Mouse (Mus musculus): ENCODE results near the gene Ggct. TPM values are rescaled to one million over a fixed set of nuclear protein-coding genes. Genes with fewer than 3 reads are reported as not detected.
A peak's percentile ranks its signal among the peaks of the same experiment; 100 is the strongest.

The Ggct gene
- 23.6 and 24.1 TPM in 2 replicates for polyA plus RNA-seq (2015; fragmentation: Nextera tagmentation; extraction: Ambion mirVana)

GRCm38 (mm10) chr6:54992734-54993260, at the start of gene Ggct:
Gene Ggct, minus strand, starts transcription at chr6:54992950.
- Histone ChIP-seq H3K36me3 (no peaks in the 10 kb centered on the region), H3K9me3 (replicated peaks) (no peaks in the 10 kb centered on the region), H3K4me3 (replicated peaks) (peak within 1 kb of the TSS; percentile 59), H3K27me3 (no peaks in the 10 kb centered on the region), H3K4me1 (peaks cover 12% of the 10 kb centered on the region), H3K27ac (replicated peaks) (no peak within 1 kb of the TSS), H3K9ac (peak within 1 kb of the TSS; percentile 18; the same call in 1 of the 2 replicates), H3K4me2 (replicated peaks) (peak within 1 kb of the TSS; percentile 93)
- ATAC-seq (ENCODE audit: insufficient number of reproducible peaks, low FRiP score, low TSS enrichment, low read depth): peak; percentile 100
- WGBS: under 1% methylated on average over 41 of the region's 41 CpGs

GRCm38 (mm10) chr6:55040031-55040430, 47.3 kb upstream of the Ggct start:
- Histone ChIP-seq H3K27ac (replicated peaks) (no peak overlapping the region), H3K9ac (no peak overlapping the region), H3K36me3 (no peaks in the 10 kb centered on the region), H3K9me3 (replicated peaks) (no peaks in the 10 kb centered on the region), H3K4me1 (peaks cover 11% of the 10 kb centered on the region), H3K4me2 (replicated peaks) (no peak overlapping the region), H3K4me3 (replicated peaks) (no peak overlapping the region), H3K27me3 (no peaks in the 10 kb centered on the region)
- WGBS: 59% methylated on average over 1 of the region's 1 CpGs
- ATAC-seq (ENCODE audit: insufficient number of reproducible peaks, low FRiP score, low TSS enrichment, low read depth): no peak

- H3K36me3 ChIP-seq: no peaks in the 10 kb centered on the region
- H3K4me2 ChIP-seq (replicated peaks): peak overlapping the region; percentile 78
- 77% methylated on average over 6 of the region's 6 CpGs for WGBS
- H3K9ac ChIP-seq: no peak overlapping the region
- ATAC-seq (ENCODE audit: insufficient number of reproducible peaks, low FRiP score, low TSS enrichment, low read depth): no peak
- H3K4me1 ChIP-seq: peaks cover 9% of the 10 kb centered on the region
- no peaks in the 10 kb centered on the region for H3K27me3 ChIP-seq
- no peaks in the 10 kb centered on the region for H3K9me3 ChIP-seq (replicated peaks)
- H3K27ac ChIP-seq (replicated peaks): no peak overlapping the region
- peak overlapping the region; percentile 97; the same call in 1 of the 2 replicates for H3K4me3 ChIP-seq (replicated peaks)
These were observed 46.7 kb upstream of the Ggct start for GRCm38 (mm10) chr6:55039446-55039783.

GRCm38 (mm10) chr6:55038671-55039445, 46.1 kb upstream of the Ggct start:
- ATAC-seq (ENCODE audit: insufficient number of reproducible peaks, low FRiP score, low TSS enrichment, low read depth): 0 out of 2 replicates have a peak, but pooled peaks have one; percentile 20
- WGBS: 2% methylated on average over 12 of the region's 12 CpGs
- peak overlapping the region; percentile 78 for H3K4me2 ChIP-seq (replicated peaks)

GRCm38 (mm10) chr6:55037799-55038670, 45.3 kb upstream of the Ggct start, which contains the start of gene Gars:
Gene Gars, plus strand, starts transcription at chr6:55038007.
- peak within 1 kb of the TSS; percentile 97 for H3K9ac ChIP-seq
- H3K9me3 ChIP-seq (replicated peaks): no peaks in the 10 kb centered on the region
- H3K36me3 ChIP-seq: no peaks in the 10 kb centered on the region
- H3K4me2 ChIP-seq (replicated peaks): peak within 1 kb of the TSS; percentile 78
- peak within 1 kb of the TSS; percentile 97 for H3K4me3 ChIP-seq (replicated peaks)
- H3K27ac ChIP-seq (replicated peaks): peak within 1 kb of the TSS; percentile 92
- H3K27me3 ChIP-seq: peaks cover 5% of the 10 kb centered on the region; the same call in 1 of the 2 replicates
- WGBS: under 1% methylated on average over 87 of the region's 87 CpGs
- peaks cover 9% of the 10 kb centered on the region for H3K4me1 ChIP-seq
- peak; percentile 95 for ATAC-seq (ENCODE audit: insufficient number of reproducible peaks, low FRiP score, low TSS enrichment, low read depth)

More at GRCm38 (mm10) chr6:55038671-55039445, 46.1 kb upstream of the Ggct start:
- H3K9me3 ChIP-seq (replicated peaks): no peaks in the 10 kb centered on the region
- H3K4me3 ChIP-seq (replicated peaks): peak overlapping the region; percentile 97
- H3K9ac ChIP-seq: peak overlapping the region; percentile 97
- peaks cover 9% of the 10 kb centered on the region for H3K4me1 ChIP-seq
- no peaks in the 10 kb centered on the region for H3K36me3 ChIP-seq
- no peaks in the 10 kb centered on the region; the same call in 1 of the 2 replicates for H3K27me3 ChIP-seq
- peak overlapping the region; percentile 92 for H3K27ac ChIP-seq (replicated peaks)

GRCm38 (mm10) chr6:55036731-55037130, 44.0 kb upstream of the Ggct start:
- no peak overlapping the region for H3K9ac ChIP-seq
- no peak for ATAC-seq (ENCODE audit: insufficient number of reproducible peaks, low FRiP score, low TSS enrichment, low read depth)
- peaks cover 5% of the 10 kb centered on the region; the same call in 1 of the 2 replicates for H3K27me3 ChIP-seq
- peaks cover 9% of the 10 kb centered on the region for H3K4me1 ChIP-seq
- H3K36me3 ChIP-seq: no peaks in the 10 kb centered on the region
- no peak overlapping the region for H3K4me2 ChIP-seq (replicated peaks)
- WGBS: 89% methylated on average over 4 of the region's 4 CpGs
- H3K27ac ChIP-seq (replicated peaks): no peak overlapping the region
- H3K9me3 ChIP-seq (replicated peaks): no peaks in the 10 kb centered on the region
- no peak overlapping the region for H3K4me3 ChIP-seq (replicated peaks)

- no peaks in the 10 kb centered on the region for H3K4me1 ChIP-seq
- ATAC-seq (ENCODE audit: insufficient number of reproducible peaks, low FRiP score, low TSS enrichment, low read depth): no peak
- H3K36me3 ChIP-seq: no peaks in the 10 kb centered on the region
- H3K27me3 ChIP-seq: no peaks in the 10 kb centered on the region
- no peak overlapping the region for H3K4me3 ChIP-seq (replicated peaks)
- H3K27ac ChIP-seq (replicated peaks): no peak overlapping the region
- no peak overlapping the region for H3K4me2 ChIP-seq (replicated peaks)
- H3K9ac ChIP-seq: no peak overlapping the region
- H3K9me3 ChIP-seq (replicated peaks): no peaks in the 10 kb centered on the region
- 86% methylated on average over 2 of the region's 2 CpGs for WGBS
These were observed 34.9 kb upstream of the Ggct start for GRCm38 (mm10) chr6:55027642-55028041.

- Histone ChIP-seq H3K27ac (replicated peaks) (no peak overlapping the region), H3K36me3 (no peaks in the 10 kb centered on the region), H3K4me2 (replicated peaks) (no peak overlapping the region), H3K4me1 (peaks cover 2% of the 10 kb centered on the region), H3K9ac (no peak overlapping the region), H3K27me3 (no peaks in the 10 kb centered on the region), H3K4me3 (replicated peaks) (no peak overlapping the region), H3K9me3 (replicated peaks) (no peaks in the 10 kb centered on the region)
- WGBS: 88% methylated on average over 7 of the region's 7 CpGs
- no peak for ATAC-seq (ENCODE audit: insufficient number of reproducible peaks, low FRiP score, low TSS enrichment, low read depth)
These were observed 29.1 kb upstream of the Ggct start for GRCm38 (mm10) chr6:55021806-55022205.

GRCm38 (mm10) chr6:55018417-55018816, 25.7 kb upstream of the Ggct start:
- H3K4me3 ChIP-seq (replicated peaks): no peak overlapping the region
- ATAC-seq (ENCODE audit: insufficient number of reproducible peaks, low FRiP score, low TSS enrichment, low read depth): no peak; the same call in 1 of the 2 replicates
- 45% methylated on average over 2 of the region's 2 CpGs for WGBS
- H3K27me3 ChIP-seq: no peaks in the 10 kb centered on the region
- H3K4me1 ChIP-seq: peaks cover 8% of the 10 kb centered on the region
- no peak overlapping the region for H3K4me2 ChIP-seq (replicated peaks)
- H3K27ac ChIP-seq (replicated peaks): no peak overlapping the region
- no peaks in the 10 kb centered on the region for H3K36me3 ChIP-seq
- no peaks in the 10 kb centered on the region for H3K9me3 ChIP-seq (replicated peaks)
- H3K9ac ChIP-seq: no peak overlapping the region

GRCm38 (mm10) chr6:55016710-55017583, 24.2 kb upstream of the Ggct start:
- Histone ChIP-seq H3K4me2 (replicated peaks) (0 out of 2 replicates have a peak overlapping the region, but pooled peaks have one; percentile 19), H3K4me1 (peaks cover 8% of the 10 kb centered on the region), H3K4me3 (replicated peaks) (0 out of 2 replicates have a peak overlapping the region, but pooled peaks have one; percentile 4), H3K9me3 (replicated peaks) (no peaks in the 10 kb centered on the region), H3K36me3 (no peaks in the 10 kb centered on the region), H3K27ac (replicated peaks) (no peak overlapping the region), H3K9ac (no peak overlapping the region), H3K27me3 (no peaks in the 10 kb centered on the region)
- WGBS: 29% methylated on average over 15 of the region's 15 CpGs
- no peak; the same call in 1 of the 2 replicates for ATAC-seq (ENCODE audit: insufficient number of reproducible peaks, low FRiP score, low TSS enrichment, low read depth)

Measured in embryonic facial prominence, embryonic 15.5 days (tissue).